Mouse (Mus musculus): ENCODE results near the gene Yod1.

Yod1 gene

GRCm38 (mm10) chr1:130769925-130770324 lies 52.8 kb downstream of the Yod1 start:
- no peak for DNase-seq (ENCODE audit: low read depth, low spot score)

GRCm38 (mm10) chr1:130770487-130770886 lies 53.4 kb downstream of the Yod1 start:
- DNase-seq (ENCODE audit: low read depth, low spot score) = no peak

- no peak for DNase-seq (ENCODE audit: low read depth, low spot score)
Observed at GRCm38 (mm10) chr1:130770981-130771494, 53.9 kb downstream of the Yod1 start.
